Mouse (Mus musculus) myocyte (in vitro differentiated cells): ENCODE measurements around the gene Mpzl2. TPM values are rescaled to one million over a fixed set of nuclear protein-coding genes. Genes with fewer than 3 reads are reported as not detected.

Experiments used
- H3K27me3 ChIP-seq: one replicate; pipeline ENCODE4 v1.6.1; 2011; ENCODE audit not compliant: control insufficient read depth, insufficient read depth, insufficient read length
- H3K36me3 ChIP-seq: one replicate; pipeline ENCODE4 v1.6.1; 2011; ENCODE audit not compliant: control insufficient read depth, insufficient read depth
- H3K4me2 ChIP-seq: one replicate; pipeline ENCODE4 v1.6.1; 2011; ENCODE audit warnings: low read depth, control low read depth
- H3K4me3 ChIP-seq: one replicate; pipeline ENCODE4 v1.5.1; 2011; ENCODE audit warnings: mild to moderate bottlenecking, control low read depth, moderate library complexity
- H3K79me2 ChIP-seq: one replicate; pipeline ENCODE4 v1.6.1; 2011; ENCODE audit not compliant: control insufficient read depth, insufficient read depth
- H3ac ChIP-seq: one replicate; pipeline ENCODE4 v1.6.1; 2011; ENCODE audit not compliant: control insufficient read depth, insufficient read length
- CEBPB ChIP-seq: IDR thresholded peaks from 2 replicates; pipeline ENCODE4 v1.6.1; 2011; ENCODE audit warnings: mild to moderate bottlenecking, moderate library complexity; ENCODE audit not compliant: poor library complexity, insufficient read depth, severe bottlenecking
- E2F4 ChIP-seq: IDR thresholded peaks from one replicate; pipeline ENCODE4 v1.6.1; 2011; ENCODE audit warnings: mild to moderate bottlenecking, control low read depth, moderate library complexity; ENCODE audit not compliant: insufficient read depth
- MAX ChIP-seq: IDR thresholded peaks from one replicate; pipeline ENCODE4 v1.6.1; 2011; ENCODE audit warnings: low read depth, mild to moderate bottlenecking, control low read depth
- MYOD1 ChIP-seq, 3 experiments: IDR thresholded peaks; one replicate each; pipeline ENCODE4 v1.6.1; 2011; ENCODE audit warnings: control low read depth in 2 of 3, low read depth in 2 of 3, mild to moderate bottlenecking in 2 of 3, moderate library complexity in 1 of 3; ENCODE audit not compliant: insufficient read length in 2 of 3, control insufficient read depth in 1 of 3
- MYOG ChIP-seq, 3 experiments: IDR thresholded peaks; one replicate each; pipeline ENCODE4 v1.6.1; 2011; ENCODE audit warnings: control low read depth in 2 of 3, low read depth in 2 of 3, mild to moderate bottlenecking in 2 of 3; ENCODE audit not compliant: insufficient read length in 2 of 3, control insufficient read depth in 1 of 3, insufficient read depth in 1 of 3
- POLR2A ChIP-seq: IDR thresholded peaks from one replicate; pipeline ENCODE4 v1.6.1; 2011; ENCODE audit warnings: low read depth, mild to moderate bottlenecking, control low read depth, moderate library complexity; ENCODE audit not compliant: insufficient read length
- POLR2AphosphoS2 ChIP-seq: IDR thresholded peaks from one replicate; pipeline ENCODE4 v1.6.1; 2011; ENCODE audit warnings: low read depth, control low read depth; ENCODE audit not compliant: insufficient read length
- REST ChIP-seq: IDR thresholded peaks from one replicate; pipeline ENCODE4 v1.6.1; 2011; ENCODE audit warnings: mild to moderate bottlenecking, control low read depth, moderate library complexity; ENCODE audit not compliant: insufficient read depth, insufficient read length
- SRF ChIP-seq: IDR thresholded peaks from one replicate; pipeline ENCODE4 v1.6.1; 2011; ENCODE audit warnings: low read depth; ENCODE audit not compliant: control insufficient read depth, insufficient read length
- TCF12 ChIP-seq: IDR thresholded peaks from one replicate; pipeline ENCODE4 v1.6.1; 2011; ENCODE audit warnings: mild to moderate bottlenecking, control low read depth; ENCODE audit not compliant: poor library complexity, insufficient read depth, severe bottlenecking
- TCF3 ChIP-seq: IDR thresholded peaks from one replicate; pipeline ENCODE4 v1.6.1; 2011; ENCODE audit warnings: low read depth, control low read depth; ENCODE audit not compliant: insufficient read length
- USF1 ChIP-seq: IDR thresholded peaks from one replicate; pipeline ENCODE4 v1.6.1; 2011; ENCODE audit warnings: low read depth, mild to moderate bottlenecking, control low read depth, moderate library complexity
- polyA plus RNA-seq: library from polyadenylated mRNA; unstranded; fragments of >200 nt; fragmentation: generic; extraction: Trizol; gene quantifications from one replicate; pipeline ENCODE4 v1.2.1, GENCODE M21; 2012; ENCODE audit warnings: missing spikeins

Mpzl2 gene
- polyA plus RNA-seq, 1 experiment, result not detected

DNA sequence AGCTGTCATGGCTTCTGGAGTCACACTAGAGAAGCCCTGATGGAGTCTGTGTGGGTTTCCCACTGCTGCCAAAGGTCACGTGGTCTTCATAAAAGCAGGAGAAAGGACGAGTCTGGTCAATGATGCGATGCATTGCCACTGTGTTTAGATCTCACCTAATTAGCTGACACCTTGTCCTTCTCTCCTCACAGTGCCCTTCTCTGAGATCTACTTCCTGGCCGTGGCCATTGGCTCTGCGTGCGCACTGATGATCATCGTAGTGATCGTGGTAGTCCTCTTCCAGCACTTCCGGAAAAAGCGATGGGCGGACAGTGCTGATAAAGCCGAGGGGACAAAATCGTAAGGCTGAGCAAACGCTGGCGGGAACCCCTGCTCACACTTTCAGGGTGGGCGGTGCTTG lies 7.4 kb downstream of the Mpzl2 start:
- Histone ChIP-seq H3K4me3 (no peak overlapping the region), H3K27me3 (peaks cover 24% of the 10 kb centered on the region), H3K79me2 (no peaks in the 10 kb centered on the region), H3K4me2 (no peak overlapping the region), H3K36me3 (no peaks in the 10 kb centered on the region), H3ac (no peak overlapping the region)
- TF ChIP-seq CEBPB (no peak), MYOG (IDR thresholded peaks at IDR 0.05; ENCODE audit: control insufficient read depth in 1 of 3, insufficient read depth in 1 of 3, insufficient read length in 2 of 3, low read depth in 2 of 3) (no peak), POLR2AphosphoS2 (no peak), SRF (no peak), REST (no peak), POLR2A (no peak), TCF3 (no peak), MYOD1 (IDR thresholded peaks at IDR 0.05; ENCODE audit: control insufficient read depth in 1 of 3, insufficient read length in 2 of 3, low read depth in 2 of 3) (no peak), TCF12 (no peak), USF1 (no peak)

GRCm38 (mm10) chr9:45048511-45048910 lies 8.9 kb downstream of the Mpzl2 start:
- Histone ChIP-seq H3K4me3 (no peak overlapping the region), H3K36me3 (no peaks in the 10 kb centered on the region), H3K79me2 (no peaks in the 10 kb centered on the region), H3K27me3 (peaks cover 9% of the 10 kb centered on the region), H3ac (no peak overlapping the region), H3K4me2 (peak overlapping the region; percentile 41)
- TF ChIP-seq POLR2A (no peak), POLR2AphosphoS2 (no peak), E2F4 (no peak), MYOG (IDR thresholded peaks at IDR 0.05; ENCODE audit: control insufficient read depth in 1 of 3, insufficient read depth in 1 of 3, insufficient read length in 2 of 3, low read depth in 2 of 3) (no peak)

GRCm38 (mm10) chr9:45049731-45050130 lies 10.1 kb downstream of the Mpzl2 start:
- H3K4me2 ChIP-seq, result no peak overlapping the region
- H3K27me3 ChIP-seq, result no peaks in the 10 kb centered on the region
- H3K36me3 ChIP-seq, result no peaks in the 10 kb centered on the region
- no peak overlapping the region for H3K4me3 ChIP-seq
- no peaks in the 10 kb centered on the region for H3K79me2 ChIP-seq
- TF ChIP-seq REST (no peak), POLR2A (no peak), CEBPB (no peak), MYOD1 (IDR thresholded peaks at IDR 0.05; ENCODE audit: control insufficient read depth in 1 of 3, insufficient read length in 2 of 3, low read depth in 2 of 3) (no peak), POLR2AphosphoS2 (no peak), E2F4 (no peak)
- H3ac ChIP-seq, result no peak overlapping the region

DNA sequence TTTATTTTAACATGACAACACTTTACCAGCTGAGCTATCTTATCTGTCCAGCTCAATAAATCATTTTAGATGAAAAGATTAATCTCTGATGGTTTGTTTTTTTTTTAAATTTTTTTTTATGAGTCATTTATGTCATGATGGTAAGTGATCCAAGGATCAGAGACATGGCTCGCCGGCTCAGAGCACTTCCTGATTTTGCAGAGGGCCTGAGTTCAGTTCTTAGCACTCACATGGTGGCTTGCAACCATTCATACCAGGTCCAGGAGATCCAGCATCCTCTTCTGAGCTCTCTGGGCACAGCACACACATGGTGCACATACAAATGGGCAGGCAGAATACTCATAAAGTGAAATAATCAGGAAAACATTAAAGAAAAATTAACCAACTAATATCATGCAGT lies 10.7 kb downstream of the Mpzl2 start:
- no peaks in the 10 kb centered on the region for H3K36me3 ChIP-seq
- H3ac ChIP-seq, result no peak overlapping the region
- TF ChIP-seq MYOD1 (IDR thresholded peaks at IDR 0.05; ENCODE audit: control insufficient read depth in 1 of 3, insufficient read length in 2 of 3, low read depth in 2 of 3), result no peak
- TF ChIP-seq E2F4, result no peak
- TF ChIP-seq TCF3, result no peak
- TF ChIP-seq POLR2A, result no peak
- TF ChIP-seq SRF, result no peak
- no peak for TF ChIP-seq TCF12
- TF ChIP-seq POLR2AphosphoS2, result no peak
- no peak for TF ChIP-seq MAX
- no peak for TF ChIP-seq REST
- no peak for TF ChIP-seq CEBPB
- no peak for TF ChIP-seq MYOG (IDR thresholded peaks at IDR 0.05; ENCODE audit: control insufficient read depth in 1 of 3, insufficient read depth in 1 of 3, insufficient read length in 2 of 3, low read depth in 2 of 3)
- no peak for TF ChIP-seq USF1
- no peaks in the 10 kb centered on the region for H3K79me2 ChIP-seq
- no peak overlapping the region for H3K4me3 ChIP-seq
- peaks cover 5% of the 10 kb centered on the region for H3K27me3 ChIP-seq
- no peak overlapping the region for H3K4me2 ChIP-seq

DNA sequence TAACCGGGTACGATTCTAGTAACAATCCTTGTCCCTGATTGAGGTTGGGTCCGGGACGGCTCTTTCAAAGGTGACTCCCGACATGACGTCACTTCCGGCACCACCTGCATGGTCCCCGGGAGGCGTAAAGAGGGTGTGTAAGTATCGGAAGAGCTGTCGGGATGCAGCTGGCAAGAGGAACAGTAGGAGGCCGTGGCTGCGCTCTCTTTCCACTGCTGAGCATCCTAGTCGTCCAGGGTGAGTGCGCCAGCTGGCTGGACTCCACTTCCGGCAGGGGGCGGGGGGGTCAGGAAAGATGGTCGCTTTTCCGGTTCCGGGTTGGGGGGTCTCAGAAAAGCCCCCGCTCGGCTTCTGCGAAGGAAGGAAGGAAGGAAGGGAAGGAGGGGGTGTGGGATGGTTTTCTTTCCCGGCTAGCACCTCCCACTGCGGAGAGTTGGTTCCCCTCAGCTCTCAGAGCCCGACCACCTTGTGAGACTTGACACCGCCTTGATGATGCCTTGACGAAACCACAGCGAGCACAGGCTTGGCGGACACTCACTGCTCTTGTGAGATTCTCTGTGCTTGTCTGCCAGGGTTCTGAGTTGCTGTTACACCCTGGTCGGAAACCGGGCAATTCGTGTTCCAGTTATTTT lies 15.6 kb downstream of the Mpzl2 start, which contains the start of gene Mpzl3:
Gene Mpzl3, plus strand, starts transcription at position 105 of the 632 bp plus-strand sequence.
- no peaks in the 10 kb centered on the region for H3K79me2 ChIP-seq
- no peaks in the 10 kb centered on the region for H3K36me3 ChIP-seq
- peaks cover 32% of the 10 kb centered on the region for H3K27me3 ChIP-seq
- H3K4me2 ChIP-seq, result peak within 1 kb of the TSS; percentile 49
- no peak for TF ChIP-seq SRF
- peak within 1 kb of the TSS; percentile 16 for H3K4me3 ChIP-seq
- no peak within 1 kb of the TSS for H3ac ChIP-seq
